Mouse (Mus musculus): ENCODE measurements around the gene Bmp2. TPM values are rescaled to one million over a fixed set of nuclear protein-coding genes. Genes with fewer than 3 reads are reported as not detected.

Bmp2 gene
- total RNA-seq (2023), result not detected in 4 replicates

DNA sequence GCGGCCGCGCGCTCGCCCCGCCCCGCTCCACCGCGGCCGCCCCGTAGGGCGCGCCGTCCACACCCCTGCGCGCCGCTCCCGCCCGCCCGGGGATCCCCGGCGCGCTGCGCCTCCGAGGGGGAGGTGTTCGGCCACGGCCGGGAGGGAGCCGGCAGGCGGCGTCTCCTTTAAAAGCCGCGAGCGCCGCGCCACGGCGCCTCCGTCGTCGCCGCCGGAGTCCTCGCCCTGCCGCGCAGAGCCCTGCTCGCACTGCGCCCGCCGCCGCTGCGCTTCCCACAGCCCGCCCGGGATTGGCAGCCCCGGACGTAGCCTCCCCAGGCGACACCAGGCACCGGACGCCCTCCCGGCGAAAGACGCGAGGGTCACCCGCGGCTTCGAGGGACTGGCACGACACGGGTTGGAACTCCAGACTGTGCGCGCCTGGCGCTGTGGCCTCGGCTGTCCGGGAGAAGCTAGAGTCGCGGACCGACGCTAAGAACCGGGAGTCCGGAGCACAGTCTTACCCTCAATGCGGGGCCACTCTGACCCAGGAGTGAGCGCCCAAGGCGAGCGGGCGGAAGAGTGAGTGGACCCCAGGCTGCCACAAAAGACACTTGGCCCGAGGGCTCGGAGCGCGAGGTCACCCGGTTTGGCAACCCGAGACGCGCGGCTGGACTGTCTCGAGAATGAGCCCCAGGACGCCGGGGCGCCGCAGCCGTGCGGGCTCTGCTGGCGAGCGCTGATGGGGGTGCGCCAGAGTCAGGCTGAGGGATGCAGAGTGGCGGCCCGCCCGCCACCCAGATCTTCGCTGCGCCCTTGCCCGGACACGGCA, at the start of gene Bmp2:
Bmp2 (plus strand) TSS at position 129 of the 811 bp plus-strand sequence.

